Mouse (Mus musculus) cerebellum, adult 2 months (tissue): ENCODE measurements at regions not wholly inside any gene's neighbourhood (a gene's known extent, or its start where the extent isn't known, plus 50 kb on each side); places are given as distances from the start of the nearest gene placed in this dataset.

ENCODE experiments used
- CTCF ChIP-seq: fragments of 200-500 bp; IDR thresholded peaks from 2 replicates; pipeline ENCODE4 v1.5.1; 2011; ENCODE audit warnings: low read depth, mild to moderate bottlenecking, control low read depth, low read length, moderate library complexity, borderline replicate concordance; ENCODE audit not compliant: insufficient read depth
- POLR2A ChIP-seq: fragments of 200-500 bp; IDR thresholded peaks from 2 replicates; pipeline ENCODE4 v1.6.1; 2011; ENCODE audit warnings: low read length, control low read depth, borderline replicate concordance; ENCODE audit not compliant: insufficient read depth

- no peak for TF ChIP-seq CTCF
- no peak for TF ChIP-seq POLR2A
These were observed 122.5 kb downstream of the Sqor start for GRCm38 (mm10) chr2:122887526-122887925.
